Mouse (Mus musculus) small intestine, adult 10 weeks (tissue): ENCODE results near the gene Mgat1. TPM values are rescaled to one million over a fixed set of nuclear protein-coding genes. Genes with fewer than 3 reads are reported as not detected.

Experiments used
- polyA plus RNA-seq: library from polyadenylated mRNA; stranded (reverse); fragments of 350-450 nt; fragmentation: Illumina TruSeq; extraction: RNeasy Lipid Tissue Mini Kit (QIAGEN cat#74804); gene quantifications from one replicate; pipeline ENCODE4 v1.2.3, GENCODE M21; 2014; ENCODE audit warnings: low replicate concordance

Mgat1 gene
- 21.1 TPM for polyA plus RNA-seq

GRCm38 (mm10) chr11:49243727-49244594 lies at the start of gene Mgat1:
Gene Mgat1 (plus strand): TSS chr11:49244191.

DNA sequence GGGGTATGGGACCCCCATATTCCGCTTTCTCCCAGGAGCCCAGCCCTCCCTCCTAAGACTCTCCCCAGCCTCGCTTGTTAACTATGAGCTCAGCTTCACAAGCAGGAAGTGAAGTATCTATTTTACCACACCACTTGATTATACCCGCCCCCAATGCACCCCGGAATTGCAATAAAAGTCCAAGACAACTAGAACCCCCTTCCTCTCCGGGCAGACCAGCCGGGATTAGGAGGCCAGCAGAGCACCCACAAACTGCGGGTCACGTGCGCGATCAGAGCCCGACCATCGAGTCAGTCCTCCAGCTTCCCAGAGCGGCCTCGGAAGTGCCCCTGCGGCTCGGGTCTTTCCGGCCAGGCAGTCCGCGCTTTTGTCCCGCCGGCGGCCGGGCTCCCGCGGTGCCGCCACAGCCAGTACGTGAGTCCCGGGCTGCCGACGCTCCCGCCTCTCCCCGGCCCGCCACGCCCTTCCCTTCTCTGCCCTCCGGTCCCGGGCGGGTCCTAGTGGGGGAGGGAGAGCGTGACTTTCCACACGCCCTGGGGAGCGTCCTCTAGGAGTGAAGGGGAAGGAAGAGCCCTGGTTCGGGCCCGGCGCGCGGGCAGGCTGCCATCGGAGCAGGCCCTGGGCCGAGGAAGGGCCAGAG lies 40.7 kb upstream of the Mgat1 start, which contains the start of gene Zfp62:
Gene Zfp62 (plus strand): TSS at position 164 of the 640 bp plus-strand sequence.

GRCm38 (mm10) chr11:49278222-49278621 lies 34.2 kb downstream of the Mgat1 start, which contains the start of gene Olfr1393:
Gene Olfr1393 (plus strand): TSS chr11:49278304.

DNA sequence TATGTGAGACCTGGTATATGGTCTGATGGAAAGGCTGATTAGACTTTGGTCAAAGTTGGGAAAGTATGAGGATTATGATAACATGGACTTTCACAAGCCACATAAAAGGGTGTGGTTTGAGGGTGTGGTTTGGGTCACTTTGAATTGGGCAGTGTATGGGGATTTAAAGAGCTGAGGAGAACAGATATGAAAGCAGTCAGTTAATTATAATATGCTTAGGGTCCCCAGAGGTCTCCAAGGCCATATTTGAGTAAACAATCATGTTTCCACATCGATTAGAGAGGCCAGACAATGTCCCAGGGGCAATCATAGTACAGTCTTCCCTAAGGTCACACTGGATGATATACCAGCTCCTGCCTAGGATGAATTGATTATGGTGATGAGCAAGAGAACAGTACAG lies 41.0 kb downstream of the Mgat1 start, which contains the start of gene Olfr1392:
Gene Olfr1392 (plus strand): TSS at position 301 of the 400 bp plus-strand sequence.

GRCm38 (mm10) chr11:49304441-49304840 lies 60.5 kb downstream of the Mgat1 start, which contains the start of gene Olfr10:
Gene Olfr10 (plus strand): TSS chr11:49304741.

Other genes with a start within 250 kb of the Mgat1 start
- gene 9930111J21Rik2, start 192.9 kb upstream of the Mgat1 start, polyA plus RNA-seq: 18.7 TPM
- 22.2 TPM for gene Tgtp2, start 180.0 kb upstream of the Mgat1 start, polyA plus RNA-seq
- gene Ifi47, start 167.6 kb upstream of the Mgat1 start, polyA plus RNA-seq: 66.3 TPM
- gene Olfr1396, start 129.3 kb upstream of the Mgat1 start, polyA plus RNA-seq: not detected
- not detected for gene Olfr1395, start 101.9 kb upstream of the Mgat1 start, polyA plus RNA-seq
- gene Olfr1394, start 89.8 kb upstream of the Mgat1 start, polyA plus RNA-seq: not detected
- 0.93 TPM for gene Btnl9, start 57.0 kb upstream of the Mgat1 start, polyA plus RNA-seq
- gene Zfp62, start 40.9 kb upstream of the Mgat1 start, polyA plus RNA-seq: 81.1 TPM
- 0.41 TPM for gene Olfr1393, start 34.1 kb downstream of the Mgat1 start, polyA plus RNA-seq
- gene Olfr1392, start 41.1 kb downstream of the Mgat1 start, polyA plus RNA-seq: 0.48 TPM
- gene Olfr10, start 60.5 kb downstream of the Mgat1 start, polyA plus RNA-seq: not detected
- not detected for gene Olfr1391, start 78.6 kb downstream of the Mgat1 start, polyA plus RNA-seq
- gene Olfr1390, start 91.0 kb downstream of the Mgat1 start, polyA plus RNA-seq: not detected
- gene Olfr1389, start 178.9 kb downstream of the Mgat1 start, polyA plus RNA-seq: not detected
- not detected for gene Olfr1388, start 192.4 kb downstream of the Mgat1 start, polyA plus RNA-seq
- not detected for gene Olfr1387, start 211.2 kb downstream of the Mgat1 start, polyA plus RNA-seq
- gene Olfr1386, start 220.9 kb downstream of the Mgat1 start, polyA plus RNA-seq: not detected
- gene Olfr1385, start 244.9 kb downstream of the Mgat1 start, polyA plus RNA-seq: not detected